Mouse (Mus musculus) lung, postnatal 0 days (tissue): ENCODE measurements around the gene Lrrk2.

ENCODE experiments used
- CTCF ChIP-seq: IDR thresholded peaks from 2 replicates; pipeline ENCODE4 v1.5.1; 2016; ENCODE audit warnings: antibody characterized with exemption, mild to moderate bottlenecking
- EP300 ChIP-seq: IDR thresholded peaks from 2 replicates; pipeline ENCODE4 v1.6.1; 2016; ENCODE audit warnings: antibody characterized with exemption, mild to moderate bottlenecking, control low read depth

GRCm38 (mm10) chr15:91753378-91754080 is 80.6 kb downstream of the Lrrk2 start:
- TF ChIP-seq CTCF: no peak
- no peak for TF ChIP-seq EP300
